Mouse (Mus musculus) embryonic facial prominence, embryonic 15.5 days (tissue): ENCODE measurements around the gene Lrba. TPM values are rescaled to one million over a fixed set of nuclear protein-coding genes. Genes with fewer than 3 reads are reported as not detected.

Experiments
- ATAC-seq: fragments of 200-750 bp; cut with Nextera tagmentation; 2 replicates; pipeline ENCODE4 v1.8.0; 2017; ENCODE audit warnings: low read depth, moderate TSS enrichment; ENCODE audit not compliant: insufficient number of reproducible peaks, low FRiP score, low TSS enrichment
- H3K27ac ChIP-seq: fragments of 300-500 bp; sonication (generic); replicated peaks from 2 replicates; pipeline ENCODE4 v1.5.1; 2015; ENCODE audit warnings: mild to moderate bottlenecking, inconsistent platforms
- H3K27me3 ChIP-seq: fragments of 300-500 bp; sonication (generic); 2 replicates; pipeline ENCODE4 v1.6.1; 2015; ENCODE audit warnings: inconsistent platforms
- H3K36me3 ChIP-seq: fragments of 300-500 bp; sonication (generic); 2 replicates; pipeline ENCODE4 v1.6.1; 2015; ENCODE audit warnings: mild to moderate bottlenecking, inconsistent platforms
- H3K4me1 ChIP-seq: fragments of 300-500 bp; sonication (generic); 2 replicates; pipeline ENCODE4 v1.6.1; 2015; ENCODE audit warnings: inconsistent platforms
- H3K4me2 ChIP-seq: fragments of 300-500 bp; sonication (generic); replicated peaks from 2 replicates; pipeline ENCODE4 v1.6.1; 2015; ENCODE audit warnings: mild to moderate bottlenecking, inconsistent platforms
- H3K4me3 ChIP-seq: fragments of 300-500 bp; sonication (generic); replicated peaks from 2 replicates; pipeline ENCODE4 v1.5.1; 2015; ENCODE audit warnings: mild to moderate bottlenecking, inconsistent platforms
- H3K9ac ChIP-seq: fragments of 300-500 bp; sonication (generic); 2 replicates; pipeline ENCODE4 v1.6.1; 2015; ENCODE audit warnings: inconsistent platforms
- H3K9me3 ChIP-seq: fragments of 300-500 bp; sonication (generic); replicated peaks from 2 replicates; pipeline ENCODE4 v1.6.1; 2016; ENCODE audit warnings: inconsistent platforms
- WGBS: fragments of 180-500 bp; shearing (Covaris S2); methylation state at CpG from one replicate; pipeline ENCODE4 v1.1.7; 2015; 5-methylcytosine and 5-hydroxymethylcytosine counted together
- polyA plus RNA-seq: library from polyadenylated mRNA; unstranded; fragments of >200 nt; fragmentation: Nextera tagmentation; extraction: Ambion mirVana; gene quantifications from 2 replicates; pipeline ENCODE4 v1.2.1, GENCODE M21; 2015

The Lrba gene
- polyA plus RNA-seq, 1 experiment from 2014 or later = 4.7 TPM

GRCm38 (mm10) chr3:86561023-86561344 lies 336.5 kb downstream of the Lrba start:
- no peak overlapping the region for H3K27ac ChIP-seq
- no peaks in the 10 kb centered on the region for H3K9me3 ChIP-seq
- H3K4me2 ChIP-seq = no peak overlapping the region
- no peaks in the 10 kb centered on the region for H3K36me3 ChIP-seq
- no peak overlapping the region for H3K4me3 ChIP-seq
- no peaks in the 10 kb centered on the region for H3K27me3 ChIP-seq
- H3K4me1 ChIP-seq = no peaks in the 10 kb centered on the region
- ATAC-seq = no peak
- 92% methylated on average over 1 of the region's 1 CpGs for WGBS
- no peak overlapping the region for H3K9ac ChIP-seq

DNA sequence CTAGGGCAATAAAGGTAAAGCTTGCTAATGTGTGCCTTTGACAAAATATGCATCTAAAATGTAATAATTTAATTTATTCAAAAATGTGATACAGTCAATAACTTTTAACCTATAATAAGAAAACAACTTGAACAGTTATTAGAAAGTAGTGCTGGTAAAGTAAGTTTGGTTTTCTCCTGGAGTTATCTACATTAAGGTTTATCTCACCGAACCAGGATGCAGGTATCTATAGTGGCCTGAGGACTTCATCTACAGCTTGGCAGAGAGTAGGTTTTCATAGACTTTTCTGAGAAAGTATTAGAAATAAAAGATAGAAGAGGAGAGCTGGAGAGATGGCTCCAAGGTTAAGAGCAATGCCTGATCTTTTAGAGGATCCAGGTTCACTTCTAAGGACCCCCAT lies 336.9 kb downstream of the Lrba start:
- Histone ChIP-seq H3K9ac (no peak overlapping the region), H3K4me2 (no peak overlapping the region), H3K4me1 (no peaks in the 10 kb centered on the region), H3K36me3 (no peaks in the 10 kb centered on the region), H3K27me3 (no peaks in the 10 kb centered on the region), H3K9me3 (no peaks in the 10 kb centered on the region), H3K4me3 (no peak overlapping the region), H3K27ac (no peak overlapping the region)
- no peak for ATAC-seq
- WGBS = 92% methylated on average over 1 of the region's 1 CpGs

- Histone ChIP-seq H3K27me3 (no peaks in the 10 kb centered on the region), H3K9me3 (no peaks in the 10 kb centered on the region), H3K36me3 (no peaks in the 10 kb centered on the region), H3K4me1 (no peaks in the 10 kb centered on the region), H3K27ac (no peak overlapping the region), H3K4me3 (no peak overlapping the region), H3K4me2 (no peak overlapping the region), H3K9ac (no peak overlapping the region)
- WGBS = 79% methylated on average over 4 of the region's 4 CpGs
- no peak for ATAC-seq
Observed at GRCm38 (mm10) chr3:86567312-86567711, 342.8 kb downstream of the Lrba start.

GRCm38 (mm10) chr3:86571518-86571917 lies 347.0 kb downstream of the Lrba start:
- no peaks in the 10 kb centered on the region for H3K36me3 ChIP-seq
- H3K4me2 ChIP-seq = no peak overlapping the region
- H3K27ac ChIP-seq = no peak overlapping the region
- WGBS = 31% methylated on average over 4 of the region's 4 CpGs
- no peaks in the 10 kb centered on the region for H3K4me1 ChIP-seq
- no peak overlapping the region for H3K4me3 ChIP-seq
- no peak for ATAC-seq
- H3K9ac ChIP-seq = no peak overlapping the region
- no peaks in the 10 kb centered on the region for H3K27me3 ChIP-seq
- no peaks in the 10 kb centered on the region for H3K9me3 ChIP-seq

DNA sequence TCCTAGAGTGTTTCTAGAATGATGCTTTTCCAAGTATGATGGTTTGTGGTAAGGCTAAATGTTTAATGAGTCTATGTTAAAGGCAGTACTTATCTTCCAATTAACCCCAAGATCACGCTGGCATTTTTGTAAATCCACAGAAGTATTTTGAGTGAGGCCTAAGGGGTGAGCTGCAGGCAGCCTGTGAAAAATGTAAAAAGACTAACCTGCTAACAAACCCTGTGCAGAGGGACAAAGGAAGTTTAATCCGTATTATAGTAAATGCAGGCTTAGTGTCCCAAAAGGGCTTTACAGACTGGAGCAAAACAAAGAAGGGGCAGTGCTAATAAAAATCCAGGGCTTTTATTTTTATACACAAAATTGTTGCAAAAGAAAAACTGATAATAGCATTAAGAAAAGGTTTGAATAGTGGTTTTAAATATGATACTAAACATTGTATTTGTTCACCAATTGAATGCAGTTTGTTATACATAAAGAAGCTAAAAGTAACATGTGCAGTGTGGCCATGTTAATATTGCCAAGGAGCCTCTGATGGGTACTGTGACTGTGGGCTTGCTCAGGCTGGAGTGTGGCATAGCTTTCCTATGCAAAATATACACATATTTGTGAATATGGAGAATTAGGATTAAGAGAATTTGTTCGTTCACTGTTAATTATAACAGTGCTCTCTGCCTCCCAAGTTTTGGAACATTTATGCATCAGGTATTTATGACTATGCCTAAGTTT lies 348.2 kb downstream of the Lrba start:
- WGBS = 50% methylated on average over 3 of the region's 3 CpGs

DNA sequence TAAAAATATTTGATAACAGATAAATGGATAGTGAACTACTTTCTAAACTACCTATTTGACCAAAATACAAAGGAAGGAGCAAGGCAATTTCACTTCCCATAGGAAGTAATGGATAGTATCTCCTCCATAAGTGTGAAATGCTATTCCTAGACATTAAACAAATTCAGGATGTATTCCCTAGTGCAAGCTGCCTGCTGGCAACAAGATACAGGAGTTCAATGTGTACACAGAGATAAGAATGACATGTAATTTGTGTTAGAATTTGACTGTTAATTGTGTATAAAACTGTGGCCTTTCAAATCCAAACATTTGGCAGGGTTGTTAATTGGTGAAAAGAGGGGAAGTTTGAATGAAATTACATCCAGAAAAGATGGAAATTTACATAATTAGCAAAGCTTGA lies 350.8 kb downstream of the Lrba start:
- no peaks in the 10 kb centered on the region for H3K9me3 ChIP-seq
- no peak for ATAC-seq
- H3K4me3 ChIP-seq = no peak overlapping the region
- H3K36me3 ChIP-seq = no peaks in the 10 kb centered on the region
- no peak overlapping the region for H3K4me2 ChIP-seq
- no peak overlapping the region for H3K9ac ChIP-seq
- H3K4me1 ChIP-seq = no peaks in the 10 kb centered on the region
- no peak overlapping the region for H3K27ac ChIP-seq
- no peaks in the 10 kb centered on the region for H3K27me3 ChIP-seq

More for the DNA sequence above, 348.2 kb downstream of the Lrba start:
- Histone ChIP-seq H3K4me1 (no peaks in the 10 kb centered on the region), H3K4me2 (no peak overlapping the region), H3K27me3 (no peaks in the 10 kb centered on the region), H3K4me3 (no peak overlapping the region), H3K9me3 (no peaks in the 10 kb centered on the region), H3K9ac (no peak overlapping the region), H3K27ac (no peak overlapping the region), H3K36me3 (no peaks in the 10 kb centered on the region)
- ATAC-seq = no peak

- no peaks in the 10 kb centered on the region for H3K27me3 ChIP-seq
- 73% methylated on average over 3 of the region's 3 CpGs for WGBS
- H3K4me2 ChIP-seq = no peak overlapping the region
- no peaks in the 10 kb centered on the region for H3K36me3 ChIP-seq
- no peaks in the 10 kb centered on the region for H3K9me3 ChIP-seq
- H3K9ac ChIP-seq = no peak overlapping the region
- H3K4me3 ChIP-seq = no peak overlapping the region
- ATAC-seq = no peak
- no peaks in the 10 kb centered on the region for H3K4me1 ChIP-seq
- H3K27ac ChIP-seq = no peak overlapping the region
Observed at GRCm38 (mm10) chr3:86602284-86602683, 377.8 kb downstream of the Lrba start.

DNA sequence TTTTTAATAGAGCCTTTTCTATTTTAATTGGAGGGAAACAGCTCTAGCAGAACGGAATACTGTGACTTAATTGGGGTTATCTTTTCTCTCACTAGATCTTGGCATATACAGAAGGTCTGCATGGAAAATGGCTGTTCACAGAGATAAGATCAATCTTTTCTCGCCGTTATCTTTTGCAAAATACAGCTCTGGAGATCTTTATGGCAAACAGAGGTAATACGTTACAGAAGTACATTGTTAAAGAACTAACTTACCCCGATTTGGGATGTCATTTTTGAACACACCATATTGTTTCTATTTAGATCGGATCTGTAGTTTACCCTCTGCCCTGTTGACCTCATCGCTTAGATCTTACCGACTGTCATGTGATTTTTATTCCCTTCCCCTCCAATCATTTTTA lies 381.3 kb downstream of the Lrba start:
- no peaks in the 10 kb centered on the region for H3K9me3 ChIP-seq
- H3K9ac ChIP-seq = no peak overlapping the region
- no peak overlapping the region for H3K4me3 ChIP-seq
- no peak for ATAC-seq
- H3K4me2 ChIP-seq = no peak overlapping the region
- H3K27ac ChIP-seq = no peak overlapping the region
- 56% methylated on average over 8 of the region's 8 CpGs for WGBS
- H3K36me3 ChIP-seq = no peaks in the 10 kb centered on the region
- no peaks in the 10 kb centered on the region for H3K4me1 ChIP-seq
- H3K27me3 ChIP-seq = no peaks in the 10 kb centered on the region

GRCm38 (mm10) chr3:86627008-86627743 lies 402.7 kb downstream of the Lrba start:
- no peaks in the 10 kb centered on the region for H3K4me1 ChIP-seq
- H3K9ac ChIP-seq = no peak overlapping the region
- H3K4me3 ChIP-seq = no peak overlapping the region
- ATAC-seq = no peak
- H3K27ac ChIP-seq = no peak overlapping the region
- no peaks in the 10 kb centered on the region for H3K36me3 ChIP-seq
- H3K27me3 ChIP-seq = no peaks in the 10 kb centered on the region
- H3K9me3 ChIP-seq = no peaks in the 10 kb centered on the region
- no peak overlapping the region for H3K4me2 ChIP-seq
- 68% methylated on average over 4 of the region's 4 CpGs for WGBS

GRCm38 (mm10) chr3:86629379-86629778 lies 404.9 kb downstream of the Lrba start:
- Histone ChIP-seq H3K27ac (no peak overlapping the region), H3K4me1 (no peaks in the 10 kb centered on the region), H3K4me3 (no peak overlapping the region), H3K36me3 (no peaks in the 10 kb centered on the region), H3K9me3 (no peaks in the 10 kb centered on the region), H3K4me2 (no peak overlapping the region), H3K27me3 (no peaks in the 10 kb centered on the region), H3K9ac (no peak overlapping the region)
- ATAC-seq = no peak
- WGBS = 80% methylated on average over 4 of the region's 4 CpGs

GRCm38 (mm10) chr3:86635464-86635863 lies 411.0 kb downstream of the Lrba start:
- H3K36me3 ChIP-seq = no peaks in the 10 kb centered on the region
- 68% methylated on average over 5 of the region's 5 CpGs for WGBS
- no peaks in the 10 kb centered on the region for H3K9me3 ChIP-seq
- no peaks in the 10 kb centered on the region for H3K27me3 ChIP-seq
- H3K9ac ChIP-seq = no peak overlapping the region
- 0 out of 2 replicates have a peak overlapping the region, but pooled peaks have one; percentile 25 for H3K27ac ChIP-seq
- H3K4me3 ChIP-seq = no peak overlapping the region
- H3K4me2 ChIP-seq = no peak overlapping the region
- no peak for ATAC-seq
- no peaks in the 10 kb centered on the region for H3K4me1 ChIP-seq

- H3K4me1 ChIP-seq = no peaks in the 10 kb centered on the region
- peak overlapping the region; percentile 25; the same call in 1 of the 2 replicates for H3K27ac ChIP-seq
- H3K9ac ChIP-seq = no peak overlapping the region
- no peak for ATAC-seq
- WGBS = 49% methylated on average over 1 of the region's 1 CpGs
- H3K9me3 ChIP-seq = no peaks in the 10 kb centered on the region
- no peak overlapping the region for H3K4me2 ChIP-seq
- H3K36me3 ChIP-seq = no peaks in the 10 kb centered on the region
- no peaks in the 10 kb centered on the region for H3K27me3 ChIP-seq
- H3K4me3 ChIP-seq = no peak overlapping the region
Observed at GRCm38 (mm10) chr3:86635940-86636339, 411.5 kb downstream of the Lrba start.
